Mouse (Mus musculus): Measurements from ENCODE around the gene Tmod2. TPM values are rescaled to one million over a fixed set of nuclear protein-coding genes. Genes with fewer than 3 reads are reported as not detected.
A peak's percentile ranks its signal among the peaks of the same experiment; 100 is the strongest.
"Not testable (repeated sequence)": the region's sequence is repeated elsewhere in the genome, so short reads cannot be mapped to it uniquely, and the experiment has no call there.

The Tmod2 gene
- total and polyA plus RNA-seq, 2 experiments, result 0.09 TPM; not detected in 1

GRCm38 (mm10) chr9:75625556-75626307 lies 14.6 kb upstream of the Tmod2 start, which contains the start of gene Lysmd2:
Lysmd2 (plus strand) TSS chr9:75625741.
- Histone ChIP-seq H3K4me1 (ENCODE audit: control insufficient read depth, insufficient read depth, low read length) (peaks cover 2% of the 10 kb centered on the region; the same call in 1 of the 2 replicates), H3K9ac (ENCODE audit: low read depth, low read length) (peak within 1 kb of the TSS; percentile 84), H3K79me2 (ENCODE audit: control insufficient read depth, insufficient read depth, low read length) (no peaks in the 10 kb centered on the region), H3K27ac (replicated peaks; ENCODE audit: insufficient read depth, low read depth, low read length) (no peak within 1 kb of the TSS), H3K4me3 (ENCODE audit: insufficient read depth, low read depth, low read length) (peak within 1 kb of the TSS; percentile 77), H3K36me3 (ENCODE audit: control insufficient read depth, insufficient read depth, low read length) (no peaks in the 10 kb centered on the region), H3K27me3 (ENCODE audit: control insufficient read depth, insufficient read depth, low read length) (no peaks in the 10 kb centered on the region)
- DNase-seq (ENCODE audit: extremely low read depth, low read depth, low spot score), result no peak
- TF ChIP-seq POLR2A (IDR thresholded peaks at IDR 0.05; ENCODE audit: extremely low read depth, insufficient read depth, low read length), result no peak
- no peak for TF ChIP-seq CTCF (IDR thresholded peaks at IDR 0.05; ENCODE audit: low read depth, low read length)
- under 1% methylated on average over 94 of the region's 94 CpGs for WGBS

- Histone ChIP-seq H3K9ac (ENCODE audit: low read depth, low read length) (peak overlapping the region; percentile 60; the same call in 1 of the 2 replicates), H3K27me3 (ENCODE audit: control insufficient read depth, insufficient read depth, low read length) (no peaks in the 10 kb centered on the region), H3K4me1 (ENCODE audit: control insufficient read depth, insufficient read depth, low read length) (peaks cover 2% of the 10 kb centered on the region; the same call in 1 of the 2 replicates), H3K27ac (replicated peaks; ENCODE audit: insufficient read depth, low read depth, low read length) (no peak overlapping the region), H3K36me3 (ENCODE audit: control insufficient read depth, insufficient read depth, low read length) (no peaks in the 10 kb centered on the region), H3K4me3 (ENCODE audit: insufficient read depth, low read depth, low read length) (peak overlapping the region; percentile 77), H3K79me2 (ENCODE audit: control insufficient read depth, insufficient read depth, low read length) (no peaks in the 10 kb centered on the region)
- no peak for TF ChIP-seq POLR2A (IDR thresholded peaks at IDR 0.05; ENCODE audit: extremely low read depth, insufficient read depth, low read length)
- TF ChIP-seq CTCF (IDR thresholded peaks at IDR 0.05; ENCODE audit: low read depth, low read length), result no peak
- no peak for DNase-seq (ENCODE audit: extremely low read depth, low read depth, low spot score)
- WGBS, result 27% methylated on average over 18 of the region's 18 CpGs
These were observed 13.9 kb upstream of the Tmod2 start for GRCm38 (mm10) chr9:75624983-75625555.

- no peak overlapping the region for H3K9ac ChIP-seq (ENCODE audit: low read depth, low read length)
- no peaks in the 10 kb centered on the region for H3K79me2 ChIP-seq (ENCODE audit: control insufficient read depth, insufficient read depth, low read length)
- TF ChIP-seq CTCF (IDR thresholded peaks at IDR 0.05; ENCODE audit: low read depth, low read length), result no peak
- TF ChIP-seq POLR2A (IDR thresholded peaks at IDR 0.05; ENCODE audit: extremely low read depth, insufficient read depth, low read length), result no peak
- no peak overlapping the region for H3K4me3 ChIP-seq (ENCODE audit: insufficient read depth, low read depth, low read length)
- DNase-seq (ENCODE audit: extremely low read depth, low read depth, low spot score), result no peak
- H3K4me1 ChIP-seq (ENCODE audit: control insufficient read depth, insufficient read depth, low read length), result peaks cover 2% of the 10 kb centered on the region; the same call in 1 of the 2 replicates
- H3K36me3 ChIP-seq (ENCODE audit: control insufficient read depth, insufficient read depth, low read length), result no peaks in the 10 kb centered on the region
- WGBS, result 75% methylated on average over 3 of the region's 3 CpGs
- H3K27ac ChIP-seq (replicated peaks; ENCODE audit: insufficient read depth, low read depth, low read length), result no peak overlapping the region
- no peaks in the 10 kb centered on the region for H3K27me3 ChIP-seq (ENCODE audit: control insufficient read depth, insufficient read depth, low read length)
These were observed 10.3 kb upstream of the Tmod2 start for GRCm38 (mm10) chr9:75621428-75621827.

- H3K4me1 ChIP-seq (ENCODE audit: control insufficient read depth, insufficient read depth, low read length); H3K27ac ChIP-seq (replicated peaks; ENCODE audit: insufficient read depth, low read depth, low read length); H3K36me3 ChIP-seq (ENCODE audit: control insufficient read depth, insufficient read depth, low read length); H3K9ac ChIP-seq (ENCODE audit: low read depth, low read length); H3K27me3 ChIP-seq (ENCODE audit: control insufficient read depth, insufficient read depth, low read length); H3K4me3 ChIP-seq (ENCODE audit: insufficient read depth, low read depth, low read length); DNase-seq (ENCODE audit: extremely low read depth, low read depth, low spot score); H3K79me2 ChIP-seq (ENCODE audit: control insufficient read depth, insufficient read depth, low read length): not testable (repeated sequence)
- WGBS, result 94% methylated on average over 2 of the region's 2 CpGs
These were observed 8.6 kb upstream of the Tmod2 start for GRCm38 (mm10) chr9:75619761-75620160.

GRCm38 (mm10) chr9:75618836-75619400 lies 7.8 kb upstream of the Tmod2 start:
- H3K4me3 ChIP-seq (ENCODE audit: insufficient read depth, low read depth, low read length), result no peak overlapping the region
- 93% methylated on average over 6 of the region's 6 CpGs for WGBS
- TF ChIP-seq POLR2A (IDR thresholded peaks at IDR 0.05; ENCODE audit: extremely low read depth, insufficient read depth, low read length) (no peak), CTCF (IDR thresholded peaks at IDR 0.05; ENCODE audit: low read depth, low read length) (no peak)
- no peaks in the 10 kb centered on the region for H3K27me3 ChIP-seq (ENCODE audit: control insufficient read depth, insufficient read depth, low read length)
- H3K79me2 ChIP-seq (ENCODE audit: control insufficient read depth, insufficient read depth, low read length), result no peaks in the 10 kb centered on the region
- H3K4me1 ChIP-seq (ENCODE audit: control insufficient read depth, insufficient read depth, low read length), result no peaks in the 10 kb centered on the region
- H3K36me3 ChIP-seq (ENCODE audit: control insufficient read depth, insufficient read depth, low read length), result no peaks in the 10 kb centered on the region
- no peak overlapping the region for H3K27ac ChIP-seq (replicated peaks; ENCODE audit: insufficient read depth, low read depth, low read length)
- no peak for DNase-seq (ENCODE audit: extremely low read depth, low read depth, low spot score)
- H3K9ac ChIP-seq (ENCODE audit: low read depth, low read length), result no peak overlapping the region

- TF ChIP-seq CTCF (IDR thresholded peaks at IDR 0.05; ENCODE audit: low read depth, low read length) (no peak), POLR2A (IDR thresholded peaks at IDR 0.05; ENCODE audit: extremely low read depth, insufficient read depth, low read length) (no peak)
- no peak overlapping the region for H3K9ac ChIP-seq (ENCODE audit: low read depth, low read length)
- 74% methylated on average over 3 of the region's 3 CpGs for WGBS
These were observed 5.4 kb upstream of the Tmod2 start for GRCm38 (mm10) chr9:75616560-75616959.

More at GRCm38 (mm10) chr9:75616560-75616959, 5.4 kb upstream of the Tmod2 start:
- Histone ChIP-seq H3K79me2 (ENCODE audit: control insufficient read depth, insufficient read depth, low read length) (no peaks in the 10 kb centered on the region), H3K36me3 (ENCODE audit: control insufficient read depth, insufficient read depth, low read length) (no peaks in the 10 kb centered on the region), H3K4me1 (ENCODE audit: control insufficient read depth, insufficient read depth, low read length) (no peaks in the 10 kb centered on the region), H3K27ac (replicated peaks; ENCODE audit: insufficient read depth, low read depth, low read length) (no peak overlapping the region), H3K27me3 (ENCODE audit: control insufficient read depth, insufficient read depth, low read length) (no peaks in the 10 kb centered on the region), H3K4me3 (ENCODE audit: insufficient read depth, low read depth, low read length) (no peak overlapping the region)
- no peak for DNase-seq (ENCODE audit: extremely low read depth, low read depth, low spot score)
